Mouse (Mus musculus) C2C12 (cell line): ENCODE measurements around the gene Elf2. TPM values are rescaled to one million over a fixed set of nuclear protein-coding genes. Genes with fewer than 3 reads are reported as not detected.
"Not testable (repeated sequence)": the region's sequence is repeated elsewhere in the genome, so short reads cannot be mapped to it uniquely, and the experiment has no call there.

Source experiments
- H3K27me3 ChIP-seq: one replicate; pipeline ENCODE4 v1.6.1; 2011; ENCODE audit not compliant: control insufficient read depth, insufficient read depth, insufficient read length
- H3K36me3 ChIP-seq: one replicate; pipeline ENCODE4 v1.6.1; 2011; ENCODE audit not compliant: control insufficient read depth, insufficient read depth
- H3K4me3 ChIP-seq: one replicate; pipeline ENCODE4 v1.5.1; 2011; ENCODE audit warnings: mild to moderate bottlenecking, control low read depth; ENCODE audit not compliant: poor library complexity, insufficient read depth, severe bottlenecking
- H3K79me2 ChIP-seq: one replicate; pipeline ENCODE4 v1.6.1; 2011; ENCODE audit not compliant: control insufficient read depth, insufficient read depth
- H3K79me3 ChIP-seq: one replicate; pipeline ENCODE4 v1.6.1; 2011; ENCODE audit warnings: low read depth, control low read depth
- H3ac ChIP-seq: one replicate; pipeline ENCODE3; 2011; ENCODE audit warnings: low read depth; ENCODE audit not compliant: control insufficient read depth, insufficient read length
- CEBPB ChIP-seq: IDR thresholded peaks from one replicate; pipeline ENCODE4 v1.6.1; 2011; ENCODE audit warnings: low read depth, mild to moderate bottlenecking, control low read depth, moderate library complexity
- CTCF ChIP-seq: IDR thresholded peaks from one replicate; pipeline ENCODE4 v1.5.1; 2011; ENCODE audit not compliant: control insufficient read depth, insufficient read depth, insufficient read length
- FOSL1 ChIP-seq: IDR thresholded peaks from one replicate; pipeline ENCODE4 v1.8.0; 2011; ENCODE audit warnings: mild to moderate bottlenecking, low read length; ENCODE audit not compliant: poor library complexity, insufficient read depth, severe bottlenecking
- MAX ChIP-seq: IDR thresholded peaks from one replicate; pipeline ENCODE4 v1.6.1; 2011; ENCODE audit warnings: mild to moderate bottlenecking, control low read depth
- MYOD1 ChIP-seq: IDR thresholded peaks from one replicate; pipeline ENCODE4 v1.6.1; 2011; ENCODE audit warnings: low read depth; ENCODE audit not compliant: control insufficient read depth, insufficient read length
- MYOG ChIP-seq: IDR thresholded peaks from one replicate; pipeline ENCODE4 v1.6.1; 2011; ENCODE audit not compliant: control insufficient read depth, insufficient read length; ENCODE audit errors: extremely low read depth
- USF1 ChIP-seq: IDR thresholded peaks from one replicate; pipeline ENCODE4 v1.6.1; 2011; ENCODE audit warnings: low read depth, mild to moderate bottlenecking, control low read depth, moderate library complexity
- polyA plus RNA-seq: library from polyadenylated mRNA; unstranded; fragments of >200 nt; fragmentation: generic; extraction: Trizol; gene quantifications from one replicate; pipeline ENCODE4 v1.2.1, GENCODE M21; 2012; ENCODE audit warnings: missing spikeins

Elf2 gene
- polyA plus RNA-seq, 1 experiment = 19.5 TPM

DNA sequence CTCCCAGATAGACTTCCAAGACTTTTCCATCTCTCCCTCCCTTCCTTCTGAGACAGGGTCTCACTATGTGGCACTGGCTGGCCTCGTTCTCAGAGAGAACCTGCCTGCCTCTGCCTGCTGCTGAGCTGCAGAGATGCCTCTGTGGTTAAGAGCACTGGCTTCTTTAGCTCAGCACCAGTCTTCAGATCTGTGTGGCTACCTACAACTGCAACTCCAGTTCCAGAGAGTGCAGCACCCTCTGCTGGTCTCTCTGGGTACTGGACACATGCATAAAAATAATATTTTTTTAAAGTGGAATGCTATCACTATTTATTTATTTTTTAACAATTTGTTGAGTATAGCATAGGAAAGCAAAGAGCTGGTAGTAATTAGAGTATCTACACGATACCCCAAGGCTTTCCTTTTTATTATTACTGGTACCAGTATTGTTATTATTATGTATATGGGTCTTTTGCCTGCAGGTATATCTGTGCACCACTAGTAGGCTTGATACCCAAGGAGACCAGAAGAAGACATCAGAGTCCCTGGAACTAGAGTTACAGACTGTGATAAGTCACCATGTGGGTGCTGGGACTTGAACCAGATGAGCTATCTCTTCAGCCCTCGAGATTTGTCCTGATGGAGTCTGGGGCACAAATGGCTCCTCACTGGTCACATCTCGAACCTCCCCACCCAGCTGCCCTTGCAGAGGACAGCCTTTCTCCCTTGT is 13.0 kb upstream of the Elf2 start:
- H3ac ChIP-seq = no peak overlapping the region
- TF ChIP-seq FOSL1 = no peak
- no peak for TF ChIP-seq MYOD1
- H3K27me3 ChIP-seq = no peaks in the 10 kb centered on the region
- H3K79me3 ChIP-seq = no peaks in the 10 kb centered on the region
- H3K4me3 ChIP-seq = no peak overlapping the region
- no peaks in the 10 kb centered on the region for H3K79me2 ChIP-seq
- H3K36me3 ChIP-seq = no peaks in the 10 kb centered on the region

DNA sequence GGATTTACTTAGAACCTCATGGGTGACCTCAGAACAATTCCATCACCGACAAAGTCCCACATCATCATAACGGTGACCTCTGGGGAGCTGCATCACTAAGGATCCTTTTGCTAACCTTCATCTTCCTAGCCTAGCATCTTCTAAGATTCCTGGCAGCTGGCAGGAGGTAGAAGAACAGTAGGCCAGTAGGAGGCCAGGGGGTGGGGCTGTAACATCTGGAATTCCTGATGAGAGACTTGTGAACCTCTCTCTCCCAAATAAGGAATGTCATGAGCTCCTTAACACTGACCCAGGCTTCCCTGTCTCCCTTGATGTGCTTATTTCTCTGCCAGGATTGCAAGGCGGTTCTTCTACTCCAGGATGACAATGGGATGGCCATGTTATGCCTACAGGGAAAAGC is 10.3 kb upstream of the Elf2 start:
- H3ac ChIP-seq = no peak overlapping the region
- H3K79me2 ChIP-seq = no peaks in the 10 kb centered on the region
- no peaks in the 10 kb centered on the region for H3K36me3 ChIP-seq
- H3K79me3 ChIP-seq = no peaks in the 10 kb centered on the region
- TF ChIP-seq MYOD1 (no peak), MYOG (no peak), MAX (no peak), CTCF (no peak), USF1 (no peak), CEBPB (no peak), FOSL1 (no peak)
- no peak overlapping the region for H3K4me3 ChIP-seq
- H3K27me3 ChIP-seq = no peaks in the 10 kb centered on the region

GRCm38 (mm10) chr3:51348646-51349238 is 8.3 kb upstream of the Elf2 start:
- no peaks in the 10 kb centered on the region for H3K27me3 ChIP-seq
- H3K79me2 ChIP-seq = no peaks in the 10 kb centered on the region

DNA sequence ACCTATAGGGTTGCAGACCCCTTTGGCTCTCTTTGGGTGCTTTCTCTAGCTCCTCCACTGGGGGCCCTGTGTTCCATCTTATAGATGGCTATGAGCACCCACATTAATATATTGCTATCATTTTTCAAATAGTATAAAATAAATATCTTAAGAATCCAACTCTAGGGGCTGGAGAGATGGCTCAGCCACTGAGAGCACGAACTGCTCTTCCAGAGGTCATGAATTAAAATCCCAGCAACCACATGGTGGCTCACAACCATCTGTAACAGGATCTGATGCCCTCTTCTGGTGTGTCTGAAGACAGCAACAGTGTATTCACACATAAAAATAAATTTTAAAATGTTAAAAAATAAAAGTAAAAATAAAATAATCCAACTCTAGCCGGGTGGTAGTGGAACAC is 4.6 kb upstream of the Elf2 start:
- not testable (repeated sequence) for H3K4me3 ChIP-seq, H3K79me3 ChIP-seq, H3K36me3 ChIP-seq, H3K27me3 ChIP-seq, H3K79me2 ChIP-seq, H3ac ChIP-seq

More at GRCm38 (mm10) chr3:51348646-51349238, 8.3 kb upstream of the Elf2 start:
- H3ac ChIP-seq = no peak overlapping the region
- H3K79me3 ChIP-seq = no peaks in the 10 kb centered on the region
- no peak for TF ChIP-seq MYOD1
- no peak for TF ChIP-seq CTCF
- H3K4me3 ChIP-seq = no peak overlapping the region
- H3K36me3 ChIP-seq = no peaks in the 10 kb centered on the region

DNA sequence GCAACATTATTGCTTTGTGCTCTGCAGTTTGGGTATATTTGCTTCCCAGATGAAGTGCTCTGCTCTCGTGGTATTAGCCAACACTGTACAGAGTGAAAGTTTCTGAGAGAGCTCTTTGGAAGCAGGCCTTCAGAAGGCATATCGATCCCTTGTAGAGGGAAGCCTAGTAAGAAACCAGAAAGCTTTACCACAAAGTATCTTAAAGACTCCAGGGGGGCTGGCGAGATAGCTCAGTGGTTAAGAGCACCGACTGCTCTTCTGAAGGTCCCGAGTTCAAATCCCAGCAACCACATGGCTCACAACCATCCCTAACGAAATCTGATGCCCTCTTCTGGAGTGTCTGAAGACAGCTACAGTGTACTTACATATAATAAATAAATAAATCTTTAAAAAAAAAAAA is 3.7 kb upstream of the Elf2 start:
- H3K79me2 ChIP-seq, H3K79me3 ChIP-seq, H3ac ChIP-seq, H3K27me3 ChIP-seq, H3K4me3 ChIP-seq, H3K36me3 ChIP-seq: not testable (repeated sequence)

DNA sequence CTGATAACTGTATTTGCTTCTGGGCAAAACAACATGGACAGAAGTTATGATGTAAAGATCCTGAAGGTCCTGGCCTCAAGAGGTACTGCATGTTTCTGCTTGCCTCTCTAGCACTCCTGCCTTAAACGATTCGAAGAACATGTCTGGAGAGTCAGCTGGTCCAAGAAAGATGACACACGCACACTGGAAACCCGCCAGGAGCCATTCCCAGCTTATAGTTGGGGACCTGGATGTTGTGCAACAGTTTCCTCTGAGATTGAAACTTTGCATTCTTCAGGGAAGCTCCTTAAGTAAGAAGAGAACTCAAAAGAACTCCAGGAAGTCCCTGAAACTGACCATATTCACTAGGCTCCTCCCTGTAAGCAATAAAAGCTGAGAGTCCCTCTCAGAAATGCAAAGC is 2.8 kb upstream of the Elf2 start:
- Histone ChIP-seq H3K79me2 (peaks cover 17% of the 10 kb centered on the region), H3K27me3 (no peaks in the 10 kb centered on the region), H3K36me3 (no peaks in the 10 kb centered on the region), H3ac (no peak overlapping the region), H3K4me3 (no peak overlapping the region), H3K79me3 (peaks cover 6% of the 10 kb centered on the region)
- TF ChIP-seq CTCF = no peak
- TF ChIP-seq MAX = no peak
- TF ChIP-seq FOSL1 = no peak
- peak; percentile 84 for TF ChIP-seq CEBPB
- TF ChIP-seq MYOD1 = no peak
